Mouse (Mus musculus) small intestine, adult 2 months (tissue): ENCODE data around the gene Plac1. TPM values are rescaled to one million over a fixed set of nuclear protein-coding genes. Genes with fewer than 3 reads are reported as not detected.

Experiments used
- H3K27ac ChIP-seq: fragments of 200-500 bp; 2 replicates; pipeline ENCODE4 v1.5.1; 2012; ENCODE audit warnings: low read depth, low read length, control low read depth, inconsistent platforms; ENCODE audit not compliant: insufficient read depth
- H3K27me3 ChIP-seq: fragments of 200-500 bp; 2 replicates; pipeline ENCODE4 v1.6.1; 2012; ENCODE audit warnings: mild to moderate bottlenecking, moderate library complexity, low read length, inconsistent platforms; ENCODE audit not compliant: control insufficient read depth, insufficient read depth
- H3K36me3 ChIP-seq: fragments of 200-500 bp; 2 replicates; pipeline ENCODE4 v1.6.1; 2012; ENCODE audit warnings: mild to moderate bottlenecking, low read length, control low read depth, inconsistent platforms; ENCODE audit not compliant: control insufficient read depth, insufficient read depth
- H3K4me1 ChIP-seq: fragments of 200-500 bp; 2 replicates; pipeline ENCODE4 v1.6.1; 2012; ENCODE audit warnings: low read length, inconsistent platforms, mixed read lengths; ENCODE audit not compliant: control insufficient read depth, insufficient read depth, insufficient read length
- H3K4me3 ChIP-seq: fragments of 200-500 bp; 2 replicates; pipeline ENCODE4 v1.5.1; 2012; ENCODE audit warnings: low read depth, mild to moderate bottlenecking, control low read depth, inconsistent platforms, low read length, moderate library complexity
- CTCF ChIP-seq: fragments of 200-500 bp; IDR thresholded peaks from 2 replicates; pipeline ENCODE4 v1.5.1; 2012; ENCODE audit warnings: low read depth, mild to moderate bottlenecking, control low read depth, inconsistent platforms, low read length, moderate library complexity, mixed read lengths; ENCODE audit not compliant: insufficient replicate concordance, insufficient read length; ENCODE audit errors: extremely low read depth
- POLR2A ChIP-seq: fragments of 200-500 bp; IDR thresholded peaks from 2 replicates; pipeline ENCODE4 v1.6.1; 2012; ENCODE audit warnings: low read depth, mild to moderate bottlenecking, control low read depth, inconsistent platforms, low read length, moderate library complexity
- WGBS: fragments of 180-500 bp; shearing (Covaris S2); methylation state at CpG from one replicate; pipeline ENCODE4 v1.1.7; 2018; 5-methylcytosine and 5-hydroxymethylcytosine counted together
- polyA plus RNA-seq: library from polyadenylated mRNA; depleted of rRNA; stranded (reverse); fragments of >200 nt; gene quantifications from 2 replicates; pipeline ENCODE4 v1.2.3, GENCODE M21; 2012

The Plac1 gene
- polyA plus RNA-seq, 1 experiment: not detected

- no peak overlapping the region for H3K27ac ChIP-seq
- TF ChIP-seq CTCF (no peak), POLR2A (no peak)
- WGBS: 67% methylated on average over 9 of the region's 9 CpGs
- no peaks in the 10 kb centered on the region for H3K4me1 ChIP-seq
- no peaks in the 10 kb centered on the region for H3K27me3 ChIP-seq
- H3K36me3 ChIP-seq: no peaks in the 10 kb centered on the region
- no peak overlapping the region for H3K4me3 ChIP-seq
These were observed 26.3 kb upstream of the Plac1 start for GRCm38 (mm10) chrX:53266186-53266585.

- H3K36me3 ChIP-seq: no peaks in the 10 kb centered on the region
- H3K27ac ChIP-seq: no peak overlapping the region
- H3K27me3 ChIP-seq: no peaks in the 10 kb centered on the region
- H3K4me3 ChIP-seq: no peak overlapping the region
- no peak for TF ChIP-seq POLR2A
- TF ChIP-seq CTCF: no peak
- no peaks in the 10 kb centered on the region for H3K4me1 ChIP-seq
These were observed 15.3 kb upstream of the Plac1 start for GRCm38 (mm10) chrX:53255195-53255594.

GRCm38 (mm10) chrX:53237971-53238370 lies 1.9 kb downstream of the Plac1 start:
- no peak overlapping the region for H3K27ac ChIP-seq
- TF ChIP-seq CTCF (no peak), POLR2A (no peak)
- H3K27me3 ChIP-seq: no peaks in the 10 kb centered on the region
- no peaks in the 10 kb centered on the region for H3K36me3 ChIP-seq
- 12% methylated on average over 2 of the region's 2 CpGs for WGBS
- H3K4me3 ChIP-seq: no peak overlapping the region
- no peaks in the 10 kb centered on the region for H3K4me1 ChIP-seq

DNA sequence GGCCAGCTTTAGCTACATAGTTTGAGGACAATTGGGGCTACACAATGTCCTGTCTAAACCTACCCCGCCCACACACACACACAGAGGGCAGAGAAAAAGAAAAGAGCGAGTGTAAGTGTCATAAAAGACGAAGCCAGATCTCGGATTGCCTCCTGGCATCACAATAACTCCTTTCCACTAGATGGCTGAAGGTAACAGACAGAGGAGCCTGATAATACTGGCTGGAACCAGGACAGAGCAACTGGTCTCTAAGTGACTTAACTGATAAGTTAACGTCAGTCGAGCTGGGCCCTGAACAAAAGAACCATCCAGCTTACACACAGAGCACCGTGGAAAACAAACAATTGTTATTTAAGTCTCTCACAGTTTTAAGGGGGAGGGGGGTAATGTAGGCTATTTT lies 3.5 kb downstream of the Plac1 start:
- no peak overlapping the region for H3K27ac ChIP-seq

DNA sequence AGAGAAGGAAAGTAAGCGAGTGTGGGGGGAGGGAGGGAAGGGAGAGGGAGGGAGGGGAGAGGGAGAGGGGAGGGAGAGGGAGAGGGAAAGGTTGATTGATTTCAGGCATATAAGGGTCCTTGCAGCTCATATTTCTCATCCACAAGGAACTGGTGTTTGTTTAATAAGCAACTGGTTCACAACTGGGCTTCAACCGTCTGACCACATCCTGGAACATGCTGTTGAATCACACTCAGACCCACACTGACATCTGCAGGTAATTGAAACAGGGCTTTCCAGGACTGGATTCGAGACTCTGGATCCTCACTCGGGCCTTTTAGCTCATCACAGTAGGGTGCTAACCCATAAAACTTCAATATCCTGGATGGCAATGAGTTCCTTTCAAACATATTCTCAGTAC lies 6.2 kb downstream of the Plac1 start:
- no peak for TF ChIP-seq POLR2A
- no peak for TF ChIP-seq CTCF
- 37% methylated on average over 4 of the region's 4 CpGs for WGBS
- Histone ChIP-seq H3K4me1 (no peaks in the 10 kb centered on the region), H3K4me3 (no peak overlapping the region), H3K36me3 (no peaks in the 10 kb centered on the region), H3K27ac (no peak overlapping the region), H3K27me3 (no peaks in the 10 kb centered on the region)

More for the DNA sequence above, 3.5 kb downstream of the Plac1 start:
- Histone ChIP-seq H3K4me1 (no peaks in the 10 kb centered on the region), H3K27me3 (no peaks in the 10 kb centered on the region), H3K36me3 (no peaks in the 10 kb centered on the region), H3K4me3 (no peak overlapping the region)
- TF ChIP-seq POLR2A (no peak), CTCF (no peak)
- WGBS: 61% methylated on average over 7 of the region's 7 CpGs

GRCm38 (mm10) chrX:53231965-53232364 lies 7.9 kb downstream of the Plac1 start:
- 37% methylated on average over 13 of the region's 13 CpGs for WGBS
- Histone ChIP-seq H3K27me3 (no peaks in the 10 kb centered on the region), H3K4me3 (peak overlapping the region; percentile 24; the same call in 1 of the 2 replicates), H3K4me1 (no peaks in the 10 kb centered on the region), H3K27ac (no peak overlapping the region), H3K36me3 (no peaks in the 10 kb centered on the region)
- no peak for TF ChIP-seq POLR2A
- no peak for TF ChIP-seq CTCF

DNA sequence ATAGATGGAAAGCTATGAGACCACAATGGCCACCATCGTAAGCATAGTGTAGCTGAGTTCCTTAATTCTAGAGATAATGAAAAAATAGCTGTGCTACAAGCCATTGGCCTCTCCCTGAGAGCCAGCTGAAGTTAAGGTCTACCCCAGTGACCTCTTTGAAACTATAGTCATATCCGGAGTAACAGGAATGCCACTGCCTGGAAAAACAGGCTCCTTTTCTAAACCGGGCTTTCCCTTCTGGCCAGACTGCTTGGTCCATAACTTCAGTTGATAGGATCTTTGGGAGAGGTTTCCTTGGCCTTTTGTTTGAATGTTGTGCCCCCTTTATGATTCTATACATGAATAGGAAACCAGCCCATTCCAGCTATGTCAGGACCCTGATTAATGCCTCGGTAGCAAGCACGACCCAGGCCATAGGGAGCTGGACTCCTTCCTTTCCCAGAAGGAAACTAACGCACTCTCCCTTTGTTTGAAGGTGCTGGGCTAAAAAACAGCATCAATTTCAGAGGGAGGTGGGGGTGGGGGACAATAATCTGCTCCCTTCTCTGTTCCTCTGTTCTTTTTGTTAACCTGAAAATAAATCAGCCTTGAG lies 15.5 kb downstream of the Plac1 start:
- no peak for TF ChIP-seq POLR2A
- Histone ChIP-seq H3K36me3 (no peaks in the 10 kb centered on the region), H3K27ac (no peak overlapping the region), H3K4me3 (no peak overlapping the region), H3K27me3 (no peaks in the 10 kb centered on the region), H3K4me1 (no peaks in the 10 kb centered on the region)
- 67% methylated on average over 6 of the region's 6 CpGs for WGBS

DNA sequence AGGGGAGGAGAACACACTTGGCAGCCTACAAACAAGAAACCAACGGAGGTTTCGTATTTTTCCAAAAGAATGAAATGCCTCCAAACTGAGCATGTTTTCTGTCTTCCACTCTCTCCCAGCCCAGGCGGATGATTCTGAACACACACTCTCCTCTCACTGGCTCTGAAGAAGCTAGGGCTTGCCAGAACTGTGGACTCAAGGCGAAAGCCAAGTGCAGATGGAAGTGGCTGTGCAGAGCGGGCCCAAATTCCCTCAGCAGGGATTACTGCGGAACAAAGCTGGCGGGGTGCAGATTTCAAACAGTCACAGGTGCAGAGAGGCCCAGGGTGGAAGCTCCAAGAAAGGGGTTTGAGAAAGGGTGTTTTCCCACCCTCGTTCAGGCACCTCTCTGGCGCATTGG lies 19.1 kb downstream of the Plac1 start:
- TF ChIP-seq CTCF (no peak), POLR2A (no peak)
- Histone ChIP-seq H3K4me1 (no peaks in the 10 kb centered on the region), H3K27ac (no peak overlapping the region), H3K27me3 (no peaks in the 10 kb centered on the region), H3K4me3 (no peak overlapping the region), H3K36me3 (no peaks in the 10 kb centered on the region)
- WGBS: 82% methylated on average over 9 of the region's 9 CpGs
